Mouse (Mus musculus) hindbrain, embryonic 14.5 days (tissue): Measurements from ENCODE around the gene Ttc29. TPM values are rescaled to one million over a fixed set of nuclear protein-coding genes. Genes with fewer than 3 reads are reported as not detected.

Experiments used
- ATAC-seq: fragments of 200-750 bp; cut with Nextera tagmentation; 2 replicates; pipeline ENCODE4 v1.8.0; 2017; ENCODE audit warnings: moderate number of reproducible peaks, mild to moderate bottlenecking, moderate TSS enrichment, moderate library complexity; ENCODE audit not compliant: low FRiP score
- DNase-seq: peaks from one replicate; pipeline ENCODE4 v3.0.0-alpha.2; 2015; ENCODE audit warnings: low spot score
- H3K27ac ChIP-seq: fragments of 300-500 bp; sonication (generic); 2 replicates; pipeline ENCODE4 v1.5.1; 2014; ENCODE audit warnings: mild to moderate bottlenecking, moderate library complexity
- H3K27me3 ChIP-seq: fragments of 300-500 bp; sonication (generic); 2 replicates; pipeline ENCODE4 v1.6.1; 2014; ENCODE audit warnings: mild to moderate bottlenecking, low read length, mixed read lengths; ENCODE audit not compliant: control insufficient read depth, insufficient read depth
- H3K36me3 ChIP-seq: fragments of 300-500 bp; sonication (generic); replicated peaks from 2 replicates; pipeline ENCODE4 v1.6.1; 2014; ENCODE audit not compliant: control insufficient read depth, insufficient read depth
- H3K4me1 ChIP-seq: fragments of 300-500 bp; sonication (generic); replicated peaks from 2 replicates; pipeline ENCODE4 v1.6.1; 2014; ENCODE audit warnings: antibody characterized with exemption, low read length, mixed read lengths; ENCODE audit not compliant: control insufficient read depth, insufficient read depth
- H3K4me2 ChIP-seq: fragments of 300-500 bp; sonication (generic); replicated peaks from 2 replicates; pipeline ENCODE4 v1.6.1; 2014; ENCODE audit warnings: mild to moderate bottlenecking, moderate library complexity
- H3K4me3 ChIP-seq: fragments of 300-500 bp; sonication (generic); replicated peaks from 2 replicates; pipeline ENCODE4 v1.5.1; 2014; ENCODE audit warnings: mild to moderate bottlenecking, low read length
- H3K9ac ChIP-seq: fragments of 300-500 bp; sonication (generic); 2 replicates; pipeline ENCODE4 v1.6.1; 2014
- H3K9me3 ChIP-seq: fragments of 300-500 bp; sonication (generic); 2 replicates; pipeline ENCODE4 v1.6.1; 2016; ENCODE audit warnings: low read length; ENCODE audit not compliant: control insufficient read depth
- WGBS: fragments of 180-500 bp; shearing (Covaris S2); extraction: QIAGEN DNeasy Blood & Tissue Kit; methylation state at CpG from one replicate; pipeline ENCODE4 v1.1.7; 2014; 5-methylcytosine and 5-hydroxymethylcytosine counted together
- polyA plus RNA-seq: library from polyadenylated mRNA; unstranded; fragments of >200 nt; fragmentation: Nextera tagmentation; extraction: Ambion mirVana; gene quantifications from 2 replicates; pipeline ENCODE4 v1.2.1, GENCODE M21; 2014

Gene Ttc29
- 0.60 and 1.1 TPM in 2 replicates for polyA plus RNA-seq

DNA sequence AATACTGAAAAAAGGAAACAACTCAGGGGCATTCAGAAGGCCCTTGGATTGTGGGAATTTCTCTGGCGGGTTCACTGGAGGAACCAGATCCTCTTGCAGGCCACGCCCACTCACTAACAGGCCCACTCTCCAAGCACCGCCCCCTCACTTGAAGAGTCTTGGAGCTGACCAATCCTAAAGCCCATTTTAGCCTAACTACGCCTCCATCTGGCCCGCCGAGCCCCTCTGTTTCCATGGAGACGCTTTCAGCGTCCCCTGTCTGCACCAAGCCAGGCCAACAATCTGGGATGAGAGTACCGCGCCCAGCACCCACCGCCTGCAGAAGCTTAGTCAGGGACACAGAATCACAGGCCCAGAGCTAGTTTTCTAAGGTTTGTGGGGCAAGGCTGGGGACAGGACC lies at the start of gene Ttc29:
Gene Ttc29, plus strand, starts transcription at position 224 of the 400 bp plus-strand sequence.
- Histone ChIP-seq H3K9me3 (no peaks in the 10 kb centered on the region), H3K4me2 (peak within 1 kb of the TSS; percentile 8; the same call in 1 of the 2 replicates), H3K4me1 (no peaks in the 10 kb centered on the region), H3K27ac (no peak within 1 kb of the TSS), H3K27me3 (no peaks in the 10 kb centered on the region), H3K36me3 (no peaks in the 10 kb centered on the region), H3K9ac (no peak within 1 kb of the TSS), H3K4me3 (no peak within 1 kb of the TSS)
- under 1% methylated on average over 11 of the region's 11 CpGs for WGBS
- peak; percentile 90 for ATAC-seq
- DNase-seq = peak; percentile 63

DNA sequence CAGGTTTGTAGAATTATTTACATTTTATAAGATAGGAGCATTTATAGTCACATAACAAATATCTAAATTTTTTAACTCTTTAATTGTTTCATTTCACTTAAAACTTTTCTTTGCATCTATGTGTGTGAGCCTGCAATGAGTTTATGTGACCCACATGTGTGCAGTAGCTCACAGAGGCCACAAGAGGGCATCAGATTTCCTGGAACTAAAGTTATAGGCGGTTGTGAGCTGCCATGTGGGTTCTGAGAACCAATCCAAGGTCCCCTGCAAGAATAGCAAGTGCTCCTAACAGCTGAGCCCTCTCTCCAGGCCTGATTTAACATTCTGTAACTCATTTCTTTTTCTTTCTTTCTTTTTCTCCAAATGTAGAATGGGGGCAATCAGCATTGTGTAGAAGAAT lies 41.7 kb upstream of the Ttc29 start:
- Histone ChIP-seq H3K4me1 (no peaks in the 10 kb centered on the region), H3K9me3 (0 out of 2 replicates have a peak, but pooled peaks cover 4% of the 10 kb centered on the region), H3K27me3 (no peaks in the 10 kb centered on the region), H3K4me2 (no peak overlapping the region), H3K27ac (no peak overlapping the region), H3K36me3 (no peaks in the 10 kb centered on the region), H3K4me3 (no peak overlapping the region), H3K9ac (no peak overlapping the region)
- no peak for ATAC-seq
- WGBS = 81% methylated on average over 1 of the region's 1 CpGs
- no peak for DNase-seq

DNA sequence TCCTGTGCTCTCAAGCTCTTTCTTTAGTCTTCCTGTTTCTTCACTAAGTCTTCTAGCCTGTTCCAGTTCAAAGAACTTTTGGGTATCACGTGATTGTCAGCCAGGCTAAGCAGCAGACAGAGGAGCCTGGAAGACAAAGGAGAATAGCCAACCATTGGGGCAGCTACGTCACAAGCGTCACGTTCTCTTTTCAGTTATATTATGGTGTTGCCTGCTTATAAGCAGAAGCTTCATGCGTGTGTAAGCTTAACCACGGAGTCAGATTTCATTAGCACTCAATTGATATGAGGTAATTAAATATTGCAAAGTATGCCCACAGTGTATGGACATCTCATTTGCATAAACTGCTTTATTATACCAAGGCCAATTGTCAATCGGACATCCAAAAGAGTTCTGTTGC lies 30.4 kb upstream of the Ttc29 start:
- Histone ChIP-seq H3K9me3 (0 out of 2 replicates have a peak, but pooled peaks cover 7% of the 10 kb centered on the region), H3K27me3 (no peaks in the 10 kb centered on the region), H3K4me1 (no peaks in the 10 kb centered on the region), H3K4me3 (no peak overlapping the region), H3K27ac (no peak overlapping the region), H3K9ac (no peak overlapping the region), H3K4me2 (no peak overlapping the region), H3K36me3 (no peaks in the 10 kb centered on the region)
- WGBS = 53% methylated on average over 7 of the region's 7 CpGs
- ATAC-seq (no peak), DNase-seq (no peak)

DNA sequence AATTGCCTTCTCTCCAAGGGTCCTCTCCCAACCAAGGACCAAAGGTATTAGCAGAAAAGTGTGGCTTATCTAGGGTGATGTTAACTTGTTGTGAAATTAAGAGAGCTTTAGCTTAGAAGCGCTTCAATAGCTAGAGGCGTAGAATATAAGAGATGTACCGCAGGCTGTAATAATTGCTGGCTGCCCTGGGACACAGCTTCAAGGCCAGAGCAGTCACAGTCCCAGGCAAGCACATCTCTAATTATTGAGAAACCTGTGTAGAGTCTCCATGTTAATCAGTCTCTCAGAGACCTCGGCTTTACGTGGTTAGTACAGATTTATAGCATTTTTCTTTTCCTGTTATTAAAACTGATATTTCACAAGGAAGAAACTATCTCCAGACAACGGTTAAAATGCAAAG lies 29.7 kb upstream of the Ttc29 start:
- Histone ChIP-seq H3K9me3 (0 out of 2 replicates have a peak, but pooled peaks cover 7% of the 10 kb centered on the region), H3K36me3 (no peaks in the 10 kb centered on the region), H3K4me2 (no peak overlapping the region), H3K9ac (no peak overlapping the region), H3K27me3 (no peaks in the 10 kb centered on the region), H3K27ac (no peak overlapping the region), H3K4me3 (no peak overlapping the region), H3K4me1 (no peaks in the 10 kb centered on the region)
- DNase-seq (no peak), ATAC-seq (no peak)
- 78% methylated on average over 6 of the region's 6 CpGs for WGBS

DNA sequence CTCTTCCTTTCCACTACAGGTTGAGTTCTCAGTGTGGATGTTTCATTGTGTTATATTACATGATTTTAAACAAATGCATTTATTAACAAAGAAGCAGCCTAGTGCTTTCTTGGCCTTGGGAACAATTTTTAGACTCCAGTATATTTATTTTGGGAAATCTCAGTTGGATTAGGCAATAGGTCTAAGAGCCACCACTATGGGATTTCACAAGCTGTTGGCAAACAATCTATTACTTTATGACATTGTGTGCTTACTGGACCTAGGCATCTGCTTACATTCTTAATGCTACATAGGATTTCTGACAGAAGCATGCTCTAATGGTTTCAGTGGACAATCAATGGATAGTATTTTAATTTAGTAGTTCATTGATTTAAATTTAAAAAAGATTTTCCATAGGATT lies 26.0 kb upstream of the Ttc29 start:
- no peak for DNase-seq
- Histone ChIP-seq H3K9me3 (no peaks in the 10 kb centered on the region), H3K4me1 (no peaks in the 10 kb centered on the region), H3K36me3 (no peaks in the 10 kb centered on the region), H3K27me3 (no peaks in the 10 kb centered on the region), H3K4me2 (no peak overlapping the region), H3K4me3 (no peak overlapping the region), H3K9ac (no peak overlapping the region), H3K27ac (no peak overlapping the region)
- no peak for ATAC-seq

DNA sequence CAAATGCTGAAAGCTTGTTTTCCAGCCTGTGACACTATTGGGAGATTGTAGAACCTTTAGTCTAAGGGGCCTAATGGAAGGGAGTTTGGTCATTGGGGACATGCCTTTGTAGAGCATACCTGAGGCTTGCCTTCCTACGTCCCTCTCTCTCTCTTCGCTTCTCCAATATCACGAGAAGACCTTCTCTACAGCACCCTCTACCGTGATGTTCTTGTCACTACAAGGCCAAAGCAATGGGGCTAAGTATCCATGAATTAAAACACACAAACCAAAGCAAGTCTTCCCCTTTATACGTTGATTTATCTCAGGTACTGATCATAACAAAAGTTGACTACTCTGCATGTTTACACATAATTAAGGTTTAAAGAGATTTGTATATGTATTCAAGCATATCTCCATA lies 8.9 kb upstream of the Ttc29 start:
- Histone ChIP-seq H3K4me1 (0 out of 2 replicates have a peak, but pooled peaks cover 3% of the 10 kb centered on the region), H3K27ac (no peak overlapping the region), H3K9ac (no peak overlapping the region), H3K27me3 (no peaks in the 10 kb centered on the region), H3K4me3 (no peak overlapping the region), H3K4me2 (no peak overlapping the region), H3K36me3 (no peaks in the 10 kb centered on the region), H3K9me3 (no peaks in the 10 kb centered on the region)
- DNase-seq (no peak), ATAC-seq (no peak)
- 40% methylated on average over 5 of the region's 5 CpGs for WGBS

DNA sequence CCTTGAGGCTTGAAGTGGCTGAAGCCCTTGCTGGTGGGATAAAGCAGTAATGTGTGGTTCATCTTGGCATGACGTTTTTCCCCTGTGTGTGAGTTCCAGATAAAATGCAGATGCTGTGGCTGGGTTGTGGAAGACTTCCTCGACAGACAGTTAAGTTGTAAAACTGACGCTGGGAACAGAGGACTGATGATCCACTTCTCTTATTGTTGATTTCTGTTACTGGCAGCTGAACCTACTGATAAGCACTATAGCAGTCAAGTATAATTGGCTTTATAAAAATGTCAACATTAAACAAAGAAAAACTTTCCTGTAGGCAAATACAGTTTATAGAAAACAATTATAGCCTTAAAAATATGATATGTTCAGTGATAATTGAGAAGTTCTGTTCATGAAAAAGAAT lies 2.7 kb upstream of the Ttc29 start:
- WGBS = 81% methylated on average over 3 of the region's 3 CpGs
- no peak for DNase-seq
- H3K9me3 ChIP-seq = no peaks in the 10 kb centered on the region
- H3K27me3 ChIP-seq = no peaks in the 10 kb centered on the region
- no peaks in the 10 kb centered on the region for H3K36me3 ChIP-seq
- H3K4me1 ChIP-seq = no peaks in the 10 kb centered on the region
- H3K4me2 ChIP-seq = no peak overlapping the region
- H3K27ac ChIP-seq = no peak overlapping the region
- ATAC-seq = no peak
- no peak overlapping the region for H3K9ac ChIP-seq
- H3K4me3 ChIP-seq = no peak overlapping the region

DNA sequence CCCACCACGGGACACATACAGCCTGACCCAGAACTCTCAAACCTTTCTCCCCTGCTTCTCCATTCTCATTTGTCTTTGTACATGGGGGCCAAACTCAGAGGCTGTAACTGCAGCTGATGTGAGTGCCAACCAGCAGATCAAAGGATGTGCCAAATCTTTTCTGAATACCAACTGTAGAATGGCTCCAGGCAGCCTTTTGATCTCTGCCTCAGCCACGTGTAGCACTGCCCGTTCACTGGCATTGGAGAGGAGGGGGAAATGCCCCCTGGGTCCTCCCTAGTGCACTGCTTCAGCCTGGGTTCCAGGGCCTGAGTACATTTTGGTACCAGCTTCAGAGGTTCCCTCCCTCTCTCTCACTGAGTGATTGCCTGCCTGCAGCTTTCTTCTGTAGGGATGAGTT lies 1.5 kb downstream of the Ttc29 start:
- H3K4me2 ChIP-seq = no peak overlapping the region
- DNase-seq (no peak), ATAC-seq (no peak; the same call in 1 of the 2 replicates)
- no peak overlapping the region for H3K4me3 ChIP-seq
- H3K4me1 ChIP-seq = no peaks in the 10 kb centered on the region
- H3K9ac ChIP-seq = no peak overlapping the region
- H3K9me3 ChIP-seq = no peaks in the 10 kb centered on the region
- no peaks in the 10 kb centered on the region for H3K36me3 ChIP-seq
- no peak overlapping the region for H3K27ac ChIP-seq
- 18% methylated on average over 3 of the region's 3 CpGs for WGBS
- no peaks in the 10 kb centered on the region for H3K27me3 ChIP-seq

DNA sequence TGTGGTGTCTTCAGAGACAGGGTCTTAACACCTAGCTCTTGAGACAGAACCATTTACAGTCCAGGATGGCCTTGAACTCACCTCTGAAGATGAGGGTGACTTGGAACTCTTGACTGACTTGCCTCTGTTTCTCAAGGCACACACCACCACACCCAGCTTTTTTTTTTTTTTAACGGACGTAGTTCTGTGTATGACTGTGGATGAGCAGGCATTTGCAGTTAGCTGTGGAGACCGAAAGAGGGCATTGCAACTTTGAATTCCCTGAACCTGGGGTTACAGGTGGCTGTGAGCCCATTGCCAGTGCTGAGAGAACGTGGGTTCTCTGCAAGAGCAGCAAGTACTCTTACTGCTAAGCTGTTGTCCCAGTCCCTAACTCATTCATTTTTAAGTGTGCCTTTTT lies 13.0 kb downstream of the Ttc29 start:
- H3K36me3 ChIP-seq = no peaks in the 10 kb centered on the region
- no peak overlapping the region for H3K9ac ChIP-seq
- ATAC-seq (no peak), DNase-seq (no peak)
- WGBS = 72% methylated on average over 4 of the region's 4 CpGs
- no peak overlapping the region for H3K4me2 ChIP-seq
- no peak overlapping the region for H3K27ac ChIP-seq
- H3K4me3 ChIP-seq = no peak overlapping the region
- no peaks in the 10 kb centered on the region for H3K4me1 ChIP-seq
- no peaks in the 10 kb centered on the region for H3K27me3 ChIP-seq
- H3K9me3 ChIP-seq = no peaks in the 10 kb centered on the region

DNA sequence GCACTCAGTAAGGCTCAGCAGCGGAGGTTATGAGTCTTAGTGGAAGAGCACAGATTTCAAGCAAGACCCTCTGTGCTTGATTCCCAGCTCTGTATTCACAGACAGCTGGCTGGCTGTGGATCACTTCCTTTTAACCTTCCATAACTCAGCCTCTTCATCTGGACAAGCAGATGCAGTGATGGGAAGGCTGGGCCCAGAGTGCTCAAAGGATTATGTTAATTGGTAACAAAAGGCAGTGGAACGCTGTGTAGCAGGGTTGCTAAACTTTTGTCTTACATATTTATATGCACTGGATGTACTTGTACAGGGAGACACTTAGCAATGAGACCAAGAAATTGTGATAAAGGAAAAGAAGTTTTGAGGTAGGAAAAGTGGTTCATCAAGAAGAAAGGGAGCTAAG lies 17.6 kb downstream of the Ttc29 start:
- Histone ChIP-seq H3K36me3 (no peaks in the 10 kb centered on the region), H3K4me2 (no peak overlapping the region), H3K27ac (no peak overlapping the region), H3K9ac (no peak overlapping the region), H3K4me3 (no peak overlapping the region), H3K9me3 (no peaks in the 10 kb centered on the region), H3K4me1 (no peaks in the 10 kb centered on the region), H3K27me3 (no peaks in the 10 kb centered on the region)
- 32% methylated on average over 2 of the region's 2 CpGs for WGBS
- ATAC-seq (no peak; the same call in 1 of the 2 replicates), DNase-seq (no peak)
